Mouse (Mus musculus) ovary, postnatal 14 days (tissue): ENCODE data around the gene Rgs12.

Source experiments
- DNase-seq: peaks from one replicate; pipeline ENCODE4 v3.0.0; 2022; ENCODE audit warnings: low spot score

Gene Rgs12

GRCm38 (mm10) chr5:35029755-35030154 is 80.5 kb downstream of the Rgs12 start:
- no peak for DNase-seq

DNA sequence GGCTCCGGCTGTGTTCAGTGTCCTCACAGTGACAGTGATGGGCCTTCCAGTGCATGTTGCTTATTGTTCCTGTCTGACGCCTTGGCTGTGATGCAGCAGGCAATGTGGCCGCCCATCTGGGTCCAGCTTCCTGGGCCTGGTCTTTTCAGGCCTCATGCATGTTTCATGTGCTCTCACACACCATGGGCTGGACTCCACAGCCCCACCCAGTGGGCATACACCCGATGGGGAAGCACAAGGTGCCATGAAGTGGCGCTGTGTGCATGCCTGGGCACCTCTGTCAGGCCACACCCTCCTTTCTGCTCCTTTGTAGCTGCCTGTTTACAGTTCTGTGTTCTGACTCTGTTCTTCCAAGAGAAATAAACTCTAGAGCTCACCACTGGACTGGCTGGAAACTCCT is 83.8 kb downstream of the Rgs12 start:
- no peak for DNase-seq

DNA sequence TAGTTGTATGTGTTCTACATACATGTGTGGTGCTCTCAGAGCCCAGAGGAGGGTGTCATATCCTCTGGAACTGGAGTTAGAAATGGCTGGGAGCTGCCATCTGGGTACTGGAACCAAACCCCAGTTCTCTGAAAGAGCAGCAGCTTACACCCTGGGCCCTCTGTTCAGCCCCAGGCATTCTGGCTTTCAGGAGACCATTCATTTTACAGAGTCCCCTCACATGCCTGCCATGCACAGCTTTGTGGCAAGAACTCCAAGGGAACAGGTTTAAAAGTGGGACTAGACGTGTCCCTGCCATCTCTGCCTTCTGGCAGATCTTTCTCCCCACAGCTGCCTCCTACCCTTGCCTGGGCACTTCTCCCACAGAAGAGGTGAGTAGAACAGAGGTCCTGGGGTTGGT is 84.4 kb downstream of the Rgs12 start:
- DNase-seq: no peak

- no peak for DNase-seq
Observed at GRCm38 (mm10) chr5:35035141-35035540, 85.9 kb downstream of the Rgs12 start.

- DNase-seq: no peak
Observed at GRCm38 (mm10) chr5:35035795-35036194, 86.5 kb downstream of the Rgs12 start.

DNA sequence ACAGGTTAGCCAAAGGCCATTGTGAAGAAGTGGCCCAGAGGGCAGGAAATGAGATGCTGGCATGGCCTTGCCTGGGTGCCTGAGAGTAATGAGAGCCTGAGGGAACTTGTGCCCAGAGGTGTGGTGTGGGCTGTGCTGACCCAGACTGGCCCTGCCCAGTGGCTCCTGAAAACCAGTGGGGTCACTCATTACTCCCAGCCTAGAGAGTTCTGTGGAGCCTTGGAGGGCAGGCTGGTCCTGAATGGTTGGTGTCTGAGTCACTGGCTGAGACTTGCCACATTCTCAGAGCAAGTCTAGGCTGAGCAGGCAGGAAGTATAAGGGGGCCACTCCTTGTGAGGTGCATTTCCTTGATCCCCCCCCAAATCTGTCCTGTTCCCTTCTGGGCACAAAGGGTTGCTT is 88.2 kb downstream of the Rgs12 start:
- no peak for DNase-seq

- no peak for DNase-seq
Observed at GRCm38 (mm10) chr5:35041268-35041829, 92.1 kb downstream of the Rgs12 start, which contains the start of gene Hgfac. Gene Hgfac (plus strand): TSS chr5:35041509.

DNA sequence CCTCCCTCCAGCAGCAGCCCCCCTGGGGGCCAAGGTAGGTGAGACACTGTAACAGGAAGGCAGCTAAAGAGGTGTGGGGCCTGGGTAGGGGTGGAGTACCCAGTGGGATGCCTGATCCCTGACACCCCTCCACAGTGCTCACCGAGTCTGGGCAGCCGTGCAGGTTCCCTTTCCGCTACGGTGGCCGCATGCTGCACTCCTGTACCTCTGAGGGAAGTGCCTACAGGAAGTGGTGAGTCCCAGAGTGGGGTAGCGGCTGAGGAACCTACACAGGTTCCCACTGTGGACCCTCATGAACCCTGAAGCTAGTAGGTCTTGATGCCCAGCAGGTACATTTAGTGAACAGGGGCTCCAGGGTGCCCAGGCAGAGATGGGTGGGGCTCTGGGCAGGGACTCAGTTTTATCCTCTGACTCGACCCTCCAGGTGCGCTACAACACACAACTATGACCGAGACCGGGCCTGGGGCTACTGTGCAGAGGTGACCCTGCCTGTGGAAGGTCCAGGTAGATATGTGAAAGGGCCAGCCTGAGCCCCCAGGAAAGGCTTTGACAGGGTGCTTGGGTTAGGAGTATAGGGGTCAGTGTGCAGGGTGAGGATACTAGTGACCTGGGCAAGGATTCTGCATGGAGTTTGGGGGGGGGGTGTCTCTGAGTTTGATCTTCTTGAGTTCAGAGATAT is 93.3 kb downstream of the Rgs12 start:
- DNase-seq: no peak

- DNase-seq: peak; percentile 72
Observed at GRCm38 (mm10) chr5:35043110-35043451, 93.8 kb downstream of the Rgs12 start.

DNA sequence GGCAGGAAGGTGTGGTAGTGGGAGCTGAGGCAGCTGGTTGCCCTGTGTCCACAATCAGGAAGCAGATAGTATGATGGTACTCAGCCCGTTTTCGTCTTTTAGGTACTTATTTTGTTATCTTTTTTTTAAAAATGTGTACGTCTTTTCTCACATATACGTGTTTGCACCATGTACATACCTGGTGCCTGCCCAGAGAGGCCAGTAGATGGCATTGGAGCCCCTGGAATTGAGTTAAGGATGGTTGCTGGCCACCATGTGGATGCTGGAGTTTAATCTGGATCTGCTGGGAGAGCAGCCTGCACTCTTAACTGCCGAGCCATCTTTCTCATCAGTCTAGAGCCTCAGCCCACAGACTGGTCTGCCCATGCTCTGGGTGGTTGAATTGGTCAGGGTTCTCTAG is 101.3 kb downstream of the Rgs12 start:
- DNase-seq: no peak

DNA sequence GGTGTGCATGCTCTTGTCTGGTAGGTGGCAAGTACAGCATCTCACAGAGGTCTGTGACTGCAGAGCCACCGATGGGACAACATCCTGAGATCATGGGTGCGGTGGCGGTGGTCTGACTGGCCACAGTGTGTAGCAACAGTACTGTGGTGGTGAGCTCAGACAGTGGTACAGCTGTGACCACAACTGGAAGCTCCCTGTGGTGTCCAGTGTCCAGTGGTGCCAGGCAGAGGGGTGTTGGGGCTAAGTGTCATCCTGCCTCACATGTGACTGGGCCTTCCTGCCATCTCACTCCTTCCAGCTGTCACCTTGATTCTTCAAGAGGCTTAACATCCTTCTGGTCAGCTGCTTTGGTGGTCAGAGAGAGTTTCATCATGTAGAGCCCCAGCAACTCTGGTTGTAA is 105.4 kb downstream of the Rgs12 start:
- DNase-seq: no peak

DNA sequence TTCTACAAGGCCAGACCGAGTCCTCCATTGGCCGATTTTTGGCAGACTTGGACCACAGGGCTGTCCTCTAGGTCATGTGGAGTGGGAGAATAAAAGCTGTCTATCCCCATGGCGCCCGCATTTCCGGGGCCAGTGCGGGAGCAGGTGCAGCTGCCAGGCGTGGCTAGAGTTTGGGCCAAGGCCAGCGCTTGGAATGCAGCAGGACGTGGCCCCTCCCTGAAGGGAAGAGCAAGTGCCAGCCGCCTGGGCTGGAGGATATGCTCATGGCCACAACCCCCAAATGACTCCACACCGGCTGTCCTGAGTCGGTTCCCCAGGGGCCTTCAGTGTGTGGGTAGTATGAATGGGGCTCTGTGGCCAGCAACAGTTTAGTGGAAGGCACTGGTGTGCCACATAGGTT is 105.8 kb downstream of the Rgs12 start:
- DNase-seq: peak; percentile 43

DNA sequence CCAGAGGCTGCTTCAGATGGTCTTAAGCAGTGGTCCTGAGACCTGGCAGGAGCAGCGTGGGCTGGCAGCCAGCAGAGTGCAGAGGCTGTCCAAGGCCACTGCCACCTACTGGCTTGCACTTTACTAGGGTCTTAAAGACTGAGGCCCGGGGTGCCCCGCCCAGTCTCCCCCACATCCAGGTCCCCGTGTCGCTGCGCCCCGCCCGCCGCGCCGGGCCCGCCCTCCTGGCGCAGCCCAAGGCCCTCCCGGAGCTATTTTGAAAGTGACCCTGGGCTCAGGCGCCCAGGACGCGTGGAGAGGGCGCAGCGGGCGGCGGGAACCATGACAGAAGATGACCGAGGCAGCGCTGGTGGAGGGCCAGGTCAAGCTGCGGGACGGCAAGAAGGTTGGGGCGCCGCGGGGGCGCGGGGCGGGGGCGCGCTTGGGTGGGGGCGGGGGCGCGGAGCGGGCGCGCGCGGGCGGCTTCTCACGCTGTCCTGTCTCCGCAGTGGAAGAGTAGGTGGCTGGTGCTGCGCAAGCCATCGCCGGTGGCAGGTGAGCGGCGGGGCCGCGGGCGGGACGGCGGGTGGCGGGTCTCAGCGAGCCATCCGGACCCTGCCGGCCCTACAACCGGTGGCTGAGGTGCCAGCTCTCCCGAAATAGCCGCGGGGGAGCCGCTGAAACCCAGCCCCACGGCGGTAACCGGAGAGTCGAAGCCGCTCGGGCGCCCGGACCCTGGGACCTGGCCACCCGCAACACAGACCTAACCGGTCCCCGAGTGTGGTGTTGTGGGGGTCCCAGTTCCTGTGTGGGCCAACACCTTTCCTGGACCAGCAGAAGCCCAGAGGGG is 107.6 kb downstream of the Rgs12 start, which contains the start of gene Dok7:
Dok7 (plus strand) TSS at position 163 of the 829 bp plus-strand sequence.
- DNase-seq: peak; percentile 28

- no peak for DNase-seq
Observed at GRCm38 (mm10) chr5:35057582-35057981, 108.3 kb downstream of the Rgs12 start.

- DNase-seq: no peak
Observed at GRCm38 (mm10) chr5:35058216-35058615, 109.0 kb downstream of the Rgs12 start.

DNA sequence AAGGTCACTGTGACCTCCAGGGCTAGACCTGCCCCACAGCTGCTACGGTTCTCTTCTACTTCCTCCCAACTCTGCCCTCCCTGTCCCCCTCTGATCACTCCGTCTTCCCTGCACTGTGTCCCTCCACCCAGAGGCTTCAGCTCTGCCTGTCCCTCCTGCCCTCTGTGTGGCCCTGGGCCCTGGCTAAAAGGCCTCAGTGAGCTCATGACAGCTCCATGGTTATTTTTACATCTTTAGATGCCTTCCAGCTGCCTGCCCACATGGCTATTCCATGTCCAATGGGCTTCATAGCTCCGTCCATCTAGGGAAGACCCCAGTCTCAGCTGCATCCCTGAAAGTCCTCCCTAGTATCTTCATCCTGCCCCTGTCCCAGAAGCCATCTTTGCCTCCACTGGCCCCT is 110.9 kb downstream of the Rgs12 start:
- DNase-seq: no peak

- DNase-seq: no peak
Observed at GRCm38 (mm10) chr5:35069841-35070240, 120.6 kb downstream of the Rgs12 start.

GRCm38 (mm10) chr5:35070314-35070713 is 121.1 kb downstream of the Rgs12 start:
- DNase-seq: no peak

GRCm38 (mm10) chr5:35070953-35071352 is 121.7 kb downstream of the Rgs12 start:
- no peak for DNase-seq

GRCm38 (mm10) chr5:35071855-35072254 is 122.6 kb downstream of the Rgs12 start:
- no peak for DNase-seq

DNA sequence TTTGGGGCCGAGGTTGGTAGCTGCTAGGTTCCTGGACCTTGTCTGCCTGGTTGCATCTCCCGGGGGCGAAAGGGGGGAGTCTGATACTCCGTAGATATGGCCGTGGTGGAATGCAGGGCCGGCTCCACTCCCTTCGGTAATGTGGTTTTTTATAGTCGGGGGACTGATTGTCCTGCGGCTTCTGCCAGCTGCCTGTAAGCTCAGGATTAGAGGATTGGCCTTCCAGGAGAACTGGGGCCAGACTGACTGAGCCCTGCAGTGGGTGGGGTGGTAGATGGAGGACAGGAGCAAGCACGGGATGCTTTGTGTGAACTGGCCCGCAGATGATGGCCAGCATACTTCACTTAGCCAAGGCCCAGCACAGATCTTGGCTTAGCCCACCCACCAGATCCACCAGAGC is 124.0 kb downstream of the Rgs12 start:
- DNase-seq: no peak

DNA sequence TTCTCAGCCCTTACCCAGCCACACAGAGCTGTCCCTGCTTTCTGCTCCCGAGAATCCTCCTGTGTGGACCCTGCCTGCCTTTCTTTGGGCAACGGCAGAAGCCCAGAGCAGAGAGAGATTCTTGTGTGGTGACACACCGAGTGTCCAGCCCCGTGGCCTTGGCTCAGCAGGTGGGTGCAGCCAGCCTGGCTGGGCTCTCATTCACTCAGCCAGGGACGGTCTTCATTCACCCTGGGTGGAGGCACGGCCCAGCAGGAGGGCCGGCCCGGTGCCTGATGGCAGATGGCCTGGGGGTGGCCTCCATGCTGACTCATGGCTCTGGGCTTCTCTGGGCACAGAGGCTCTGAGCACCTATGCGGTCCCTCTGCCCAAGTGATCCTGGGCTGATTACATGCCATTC is 124.7 kb downstream of the Rgs12 start:
- DNase-seq: no peak

DNA sequence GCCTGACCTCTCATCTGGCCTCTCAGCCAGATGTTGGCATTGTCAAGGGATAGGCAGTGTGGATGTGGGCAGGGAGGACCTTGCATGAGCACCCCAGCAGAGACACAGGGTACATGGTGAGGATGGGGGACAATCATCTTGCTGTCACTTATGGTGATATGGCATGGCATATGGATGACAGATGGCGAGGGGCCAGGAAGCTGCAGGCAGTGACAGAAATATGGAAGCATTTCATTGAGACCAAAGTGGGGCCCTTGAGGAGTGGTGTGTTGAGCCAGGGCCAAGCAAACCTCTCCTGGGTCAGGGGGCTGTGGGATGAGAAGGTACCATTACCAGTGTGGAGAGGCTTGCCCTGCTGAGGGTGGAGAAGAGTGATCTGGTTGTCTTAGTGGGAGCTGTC is 127.1 kb downstream of the Rgs12 start:
- no peak for DNase-seq
